Mouse (Mus musculus): Measurements from ENCODE around the gene Akap13. TPM values are rescaled to one million over a fixed set of nuclear protein-coding genes. Genes with fewer than 3 reads are reported as not detected.

The Akap13 gene
- total and polyA plus RNA-seq, 2 experiments = 8.5 to 92.1 TPM

DNA sequence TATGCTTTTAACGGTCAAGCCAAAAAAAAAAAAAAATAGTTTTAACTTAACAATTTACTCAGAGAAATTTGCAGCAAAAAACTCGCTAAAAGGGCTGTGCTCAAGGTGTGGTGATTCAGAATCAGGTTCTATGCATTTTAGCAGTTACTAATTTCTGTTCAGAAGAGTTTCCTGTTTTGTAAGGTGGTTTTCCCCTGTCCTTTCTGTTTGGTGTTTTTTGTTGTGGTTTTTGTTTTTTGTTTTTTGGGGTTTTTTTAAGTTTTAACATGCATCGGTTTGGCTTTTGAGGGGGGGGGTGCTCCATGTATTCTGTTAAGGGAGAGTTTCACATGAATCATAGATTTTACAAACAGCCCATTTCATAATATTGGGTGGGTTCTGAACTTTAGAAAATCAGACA lies 247.0 kb downstream of the Akap13 start:
- DNase-seq (ENCODE audit: extremely low read depth, low read depth, low spot score) = no peak
- Histone ChIP-seq H3K4me3 (ENCODE audit: insufficient read depth, low read depth, low read length) (no peak overlapping the region), H3K27ac (replicated peaks; ENCODE audit: insufficient read depth, low read depth, low read length) (no peak overlapping the region), H3K9ac (ENCODE audit: low read depth, low read length) (no peak overlapping the region), H3K4me1 (ENCODE audit: control insufficient read depth, insufficient read depth, low read length) (no peaks in the 10 kb centered on the region), H3K36me3 (ENCODE audit: control insufficient read depth, insufficient read depth, low read length) (peaks cover 69% of the 10 kb centered on the region), H3K79me2 (ENCODE audit: control insufficient read depth, insufficient read depth, low read length) (peaks cover 6% of the 10 kb centered on the region), H3K27me3 (ENCODE audit: control insufficient read depth, insufficient read depth, low read length) (no peaks in the 10 kb centered on the region)
- WGBS = 86% methylated on average over 3 of the region's 3 CpGs
- TF ChIP-seq POLR2A (IDR thresholded peaks at IDR 0.05; ENCODE audit: extremely low read depth, insufficient read depth, low read length) = no peak
- TF ChIP-seq CTCF (IDR thresholded peaks at IDR 0.05; ENCODE audit: low read depth, low read length) = no peak

GRCm38 (mm10) chr7:75702966-75703645 lies 247.8 kb downstream of the Akap13 start:
- peaks cover 74% of the 10 kb centered on the region for H3K36me3 ChIP-seq (ENCODE audit: control insufficient read depth, insufficient read depth, low read length)
- peaks cover 8% of the 10 kb centered on the region for H3K79me2 ChIP-seq (ENCODE audit: control insufficient read depth, insufficient read depth, low read length)
- H3K27ac ChIP-seq (replicated peaks; ENCODE audit: insufficient read depth, low read depth, low read length) = no peak overlapping the region
- no peaks in the 10 kb centered on the region for H3K4me1 ChIP-seq (ENCODE audit: control insufficient read depth, insufficient read depth, low read length)
- H3K4me3 ChIP-seq (ENCODE audit: insufficient read depth, low read depth, low read length) = no peak overlapping the region
- TF ChIP-seq POLR2A (IDR thresholded peaks at IDR 0.05; ENCODE audit: extremely low read depth, insufficient read depth, low read length) (no peak), CTCF (IDR thresholded peaks at IDR 0.05; ENCODE audit: low read depth, low read length) (no peak)
- no peak for DNase-seq (ENCODE audit: extremely low read depth, low read depth, low spot score)
- H3K27me3 ChIP-seq (ENCODE audit: control insufficient read depth, insufficient read depth, low read length) = no peaks in the 10 kb centered on the region
- 82% methylated on average over 3 of the region's 3 CpGs for WGBS
- H3K9ac ChIP-seq (ENCODE audit: low read depth, low read length) = no peak overlapping the region

GRCm38 (mm10) chr7:75704862-75705261 lies 249.5 kb downstream of the Akap13 start:
- no peaks in the 10 kb centered on the region for H3K4me1 ChIP-seq (ENCODE audit: control insufficient read depth, insufficient read depth, low read length)
- DNase-seq (ENCODE audit: extremely low read depth, low read depth, low spot score) = no peak
- no peak overlapping the region for H3K27ac ChIP-seq (replicated peaks; ENCODE audit: insufficient read depth, low read depth, low read length)
- H3K79me2 ChIP-seq (ENCODE audit: control insufficient read depth, insufficient read depth, low read length) = peaks cover 8% of the 10 kb centered on the region
- WGBS = 95% methylated on average over 6 of the region's 6 CpGs
- no peak overlapping the region for H3K9ac ChIP-seq (ENCODE audit: low read depth, low read length)
- H3K4me3 ChIP-seq (ENCODE audit: insufficient read depth, low read depth, low read length) = no peak overlapping the region
- H3K36me3 ChIP-seq (ENCODE audit: control insufficient read depth, insufficient read depth, low read length) = peaks cover 76% of the 10 kb centered on the region
- TF ChIP-seq CTCF (IDR thresholded peaks at IDR 0.05; ENCODE audit: low read depth, low read length) (no peak), POLR2A (IDR thresholded peaks at IDR 0.05; ENCODE audit: extremely low read depth, insufficient read depth, low read length) (no peak)
- no peaks in the 10 kb centered on the region for H3K27me3 ChIP-seq (ENCODE audit: control insufficient read depth, insufficient read depth, low read length)

- Histone ChIP-seq H3K79me2 (ENCODE audit: control insufficient read depth, insufficient read depth, low read length) (peaks cover 10% of the 10 kb centered on the region), H3K36me3 (ENCODE audit: control insufficient read depth, insufficient read depth, low read length) (peaks cover 63% of the 10 kb centered on the region), H3K4me1 (ENCODE audit: control insufficient read depth, insufficient read depth, low read length) (peaks cover 2% of the 10 kb centered on the region; the same call in 1 of the 2 replicates), H3K9ac (ENCODE audit: low read depth, low read length) (no peak overlapping the region), H3K27me3 (ENCODE audit: control insufficient read depth, insufficient read depth, low read length) (no peaks in the 10 kb centered on the region), H3K4me3 (ENCODE audit: insufficient read depth, low read depth, low read length) (no peak overlapping the region), H3K27ac (replicated peaks; ENCODE audit: insufficient read depth, low read depth, low read length) (no peak overlapping the region)
- no peak for DNase-seq (ENCODE audit: extremely low read depth, low read depth, low spot score)
- TF ChIP-seq POLR2A (IDR thresholded peaks at IDR 0.05; ENCODE audit: extremely low read depth, insufficient read depth, low read length) (no peak), CTCF (IDR thresholded peaks at IDR 0.05; ENCODE audit: low read depth, low read length) (no peak)
- 95% methylated on average over 4 of the region's 4 CpGs for WGBS
Measured at GRCm38 (mm10) chr7:75709936-75710335, 254.6 kb downstream of the Akap13 start.

GRCm38 (mm10) chr7:75710920-75711319 lies 255.6 kb downstream of the Akap13 start:
- H3K9ac ChIP-seq (ENCODE audit: low read depth, low read length) = no peak overlapping the region
- TF ChIP-seq POLR2A (IDR thresholded peaks at IDR 0.05; ENCODE audit: extremely low read depth, insufficient read depth, low read length) (no peak), CTCF (IDR thresholded peaks at IDR 0.05; ENCODE audit: low read depth, low read length) (no peak)
- H3K36me3 ChIP-seq (ENCODE audit: control insufficient read depth, insufficient read depth, low read length) = peaks cover 58% of the 10 kb centered on the region

GRCm38 (mm10) chr7:75711436-75711835 lies 256.1 kb downstream of the Akap13 start:
- no peaks in the 10 kb centered on the region for H3K27me3 ChIP-seq (ENCODE audit: control insufficient read depth, insufficient read depth, low read length)
- 74% methylated on average over 2 of the region's 2 CpGs for WGBS

More at GRCm38 (mm10) chr7:75710920-75711319, 255.6 kb downstream of the Akap13 start:
- no peak for DNase-seq (ENCODE audit: extremely low read depth, low read depth, low spot score)
- Histone ChIP-seq H3K27ac (replicated peaks; ENCODE audit: insufficient read depth, low read depth, low read length) (no peak overlapping the region), H3K4me3 (ENCODE audit: insufficient read depth, low read depth, low read length) (no peak overlapping the region), H3K27me3 (ENCODE audit: control insufficient read depth, insufficient read depth, low read length) (no peaks in the 10 kb centered on the region), H3K4me1 (ENCODE audit: control insufficient read depth, insufficient read depth, low read length) (peaks cover 2% of the 10 kb centered on the region; the same call in 1 of the 2 replicates), H3K79me2 (ENCODE audit: control insufficient read depth, insufficient read depth, low read length) (peaks cover 10% of the 10 kb centered on the region)
- 92% methylated on average over 6 of the region's 6 CpGs for WGBS

More at GRCm38 (mm10) chr7:75711436-75711835, 256.1 kb downstream of the Akap13 start:
- Histone ChIP-seq H3K27ac (replicated peaks; ENCODE audit: insufficient read depth, low read depth, low read length) (no peak overlapping the region), H3K36me3 (ENCODE audit: control insufficient read depth, insufficient read depth, low read length) (peaks cover 53% of the 10 kb centered on the region), H3K4me1 (ENCODE audit: control insufficient read depth, insufficient read depth, low read length) (peaks cover 3% of the 10 kb centered on the region; the same call in 1 of the 2 replicates), H3K9ac (ENCODE audit: low read depth, low read length) (no peak overlapping the region), H3K4me3 (ENCODE audit: insufficient read depth, low read depth, low read length) (no peak overlapping the region), H3K79me2 (ENCODE audit: control insufficient read depth, insufficient read depth, low read length) (peaks cover 7% of the 10 kb centered on the region; the same call in 1 of the 2 replicates)
- TF ChIP-seq POLR2A (IDR thresholded peaks at IDR 0.05; ENCODE audit: extremely low read depth, insufficient read depth, low read length) (no peak), CTCF (IDR thresholded peaks at IDR 0.05; ENCODE audit: low read depth, low read length) (no peak)
- no peak for DNase-seq (ENCODE audit: extremely low read depth, low read depth, low spot score)
